Mouse (Mus musculus) ES-CJ7 (cell line): ENCODE data around the gene Cdk9.

Experiments used
- DNase-seq: peaks from one replicate; pipeline ENCODE4 v3.0.0; 2011; ENCODE audit warnings: low read depth, low spot score

Gene Cdk9

GRCm38 (mm10) chr2:32734480-32734879 is 21.6 kb upstream of the Cdk9 start:
- DNase-seq: peak; percentile 28

- DNase-seq: no peak
Measured at GRCm38 (mm10) chr2:32732695-32733094, 19.8 kb upstream of the Cdk9 start.

- no peak for DNase-seq
Measured at GRCm38 (mm10) chr2:32731911-32732310, 19.0 kb upstream of the Cdk9 start.

GRCm38 (mm10) chr2:32730854-32731253 is 18.0 kb upstream of the Cdk9 start:
- no peak for DNase-seq

GRCm38 (mm10) chr2:32729547-32729946 is 16.7 kb upstream of the Cdk9 start:
- no peak for DNase-seq

GRCm38 (mm10) chr2:32728463-32728862 is 15.6 kb upstream of the Cdk9 start:
- no peak for DNase-seq

GRCm38 (mm10) chr2:32727435-32727834 is 14.6 kb upstream of the Cdk9 start:
- peak; percentile 99 for DNase-seq

- DNase-seq: no peak
Measured at GRCm38 (mm10) chr2:32724832-32725790, 12.2 kb upstream of the Cdk9 start.

GRCm38 (mm10) chr2:32724149-32724548 is 11.3 kb upstream of the Cdk9 start:
- no peak for DNase-seq

GRCm38 (mm10) chr2:32722581-32722980 is 9.7 kb upstream of the Cdk9 start:
- no peak for DNase-seq

- no peak for DNase-seq
Measured at GRCm38 (mm10) chr2:32722046-32722445, 9.2 kb upstream of the Cdk9 start.

- no peak for DNase-seq
Measured at GRCm38 (mm10) chr2:32720681-32721229, 7.9 kb upstream of the Cdk9 start, which contains the start of gene Sh2d3c. Gene Sh2d3c (plus strand): TSS chr2:32721055.

GRCm38 (mm10) chr2:32720053-32720452 is 7.2 kb upstream of the Cdk9 start:
- DNase-seq: no peak

GRCm38 (mm10) chr2:32718761-32719160 is 5.9 kb upstream of the Cdk9 start:
- DNase-seq: no peak

GRCm38 (mm10) chr2:32714987-32715425 is 2.1 kb upstream of the Cdk9 start:
- DNase-seq: peak; percentile 56

- DNase-seq: no peak
Measured at GRCm38 (mm10) chr2:32714117-32714986, 1.5 kb upstream of the Cdk9 start.

- DNase-seq: peak; percentile 83
Measured at GRCm38 (mm10) chr2:32712586-32712933, 316 bp downstream of the Cdk9 start.

- DNase-seq: peak; percentile 67
Measured at GRCm38 (mm10) chr2:32712108-32712551, 746 bp downstream of the Cdk9 start.

- no peak for DNase-seq
Measured at GRCm38 (mm10) chr2:32711301-32712056, 1.4 kb downstream of the Cdk9 start.

- DNase-seq: no peak
Measured at GRCm38 (mm10) chr2:32710425-32710824, 2.5 kb downstream of the Cdk9 start.

GRCm38 (mm10) chr2:32709521-32710137 is 3.2 kb downstream of the Cdk9 start:
- no peak for DNase-seq
